Mouse (Mus musculus): ENCODE measurements around the gene Rcvrn.
A peak's percentile ranks its signal among the peaks of the same experiment; 100 is the strongest.

The Rcvrn gene

DNA sequence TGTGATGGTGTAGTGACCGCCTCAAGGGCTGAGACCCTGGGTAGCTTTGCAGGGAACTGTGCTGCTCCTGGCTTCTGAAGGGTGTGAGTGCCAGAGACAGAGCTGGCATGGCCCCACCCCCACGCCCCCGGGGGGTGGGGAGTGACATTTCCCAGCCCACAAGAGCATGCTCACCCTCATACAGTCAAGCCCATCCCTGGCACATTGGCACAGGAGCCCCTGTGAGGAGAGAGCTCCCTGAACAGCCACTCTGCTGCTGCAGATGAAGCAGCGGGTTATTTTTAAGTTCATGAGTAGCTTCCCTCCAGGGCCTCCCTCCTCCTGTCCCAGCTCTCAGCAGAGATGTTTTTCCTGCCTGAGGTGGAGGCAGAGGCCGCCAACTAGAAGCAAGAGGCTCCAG is 23.0 kb upstream of the Rcvrn start:
- no peak for DNase-seq

DNA sequence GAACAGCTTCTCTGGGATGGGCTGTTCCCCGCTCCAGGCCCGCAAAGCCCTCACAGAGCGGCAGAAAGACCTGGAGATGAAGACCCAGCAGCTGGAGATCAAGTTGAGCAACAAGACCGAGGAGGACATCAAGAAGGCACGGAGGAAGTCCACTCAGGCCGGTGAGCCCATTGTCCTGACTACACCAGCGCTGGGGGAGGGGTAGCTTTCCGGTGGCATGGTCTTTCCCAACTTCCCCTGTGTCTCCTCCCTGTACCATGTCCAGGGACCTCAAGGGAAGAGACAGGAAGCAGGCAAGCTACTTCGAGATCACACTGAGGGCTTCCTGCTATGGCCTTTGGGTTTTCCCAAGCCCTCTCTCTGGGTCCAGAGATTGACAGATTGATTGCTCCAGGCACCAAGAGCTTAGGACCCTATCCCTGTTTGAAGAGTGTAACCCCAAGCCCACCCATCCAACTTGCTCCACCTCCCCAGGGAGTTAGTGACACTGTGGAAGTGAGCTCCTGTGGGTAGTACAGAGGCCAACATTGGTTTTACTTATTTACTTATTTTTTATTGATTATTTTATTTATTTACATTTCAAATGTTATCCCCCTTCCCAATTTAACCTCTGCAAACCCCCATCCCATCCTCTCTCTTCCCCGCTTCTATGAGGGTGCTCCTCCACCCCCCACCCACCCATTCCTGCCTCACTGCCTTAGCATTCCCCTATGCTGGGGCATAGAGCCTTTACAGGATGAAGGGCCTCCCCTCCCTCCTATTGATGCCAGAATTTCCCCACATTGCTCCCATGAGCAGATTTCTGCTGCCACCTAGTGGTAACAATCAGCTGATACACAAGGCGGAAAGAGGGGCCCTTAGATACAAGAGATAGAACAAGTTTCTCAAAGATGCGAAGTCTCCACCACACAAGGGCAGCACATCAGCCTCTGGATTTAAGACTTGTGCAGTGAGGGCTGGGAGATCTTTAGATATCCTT is 19.3 kb upstream of the Rcvrn start:
- peak; percentile 51 for DNase-seq

DNA sequence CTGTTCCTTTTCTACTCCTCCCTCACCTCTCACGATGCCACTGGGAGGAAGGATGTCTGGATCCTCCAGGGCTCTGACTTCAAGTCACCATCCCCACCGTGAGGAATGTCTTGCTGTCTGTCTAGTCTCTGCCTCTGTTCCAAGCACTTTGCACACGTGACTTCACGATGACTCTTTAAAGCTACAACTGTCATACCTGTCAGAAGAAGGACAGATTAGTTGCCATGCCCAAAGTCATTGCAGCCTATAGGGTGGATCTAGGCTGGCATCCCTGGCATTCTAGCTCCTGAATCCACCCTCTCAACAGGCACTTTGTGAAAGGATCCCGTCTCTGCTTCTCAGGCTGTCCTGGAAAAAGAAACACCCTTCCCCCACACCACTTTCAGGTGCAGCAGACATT is 15.8 kb upstream of the Rcvrn start:
- DNase-seq = no peak

DNA sequence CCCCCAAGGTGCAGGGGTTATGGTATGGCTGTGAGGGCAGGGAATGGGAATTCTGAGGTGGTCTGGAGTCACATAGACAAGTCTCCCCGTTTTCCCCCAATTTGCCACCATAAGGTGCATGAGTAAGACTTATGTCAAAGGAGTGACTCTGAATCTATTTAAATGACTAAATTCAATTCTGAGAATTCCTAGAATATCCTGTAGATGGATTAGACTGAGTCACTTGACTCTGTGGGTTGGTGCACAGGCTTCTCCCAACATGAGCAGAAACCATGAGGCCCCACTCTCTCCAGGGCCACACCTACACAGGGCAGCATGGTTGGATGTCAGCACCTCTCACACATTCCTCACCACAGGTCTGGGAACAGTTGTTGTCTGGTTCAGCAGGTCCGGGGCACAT is 15.2 kb upstream of the Rcvrn start:
- no peak for DNase-seq

DNA sequence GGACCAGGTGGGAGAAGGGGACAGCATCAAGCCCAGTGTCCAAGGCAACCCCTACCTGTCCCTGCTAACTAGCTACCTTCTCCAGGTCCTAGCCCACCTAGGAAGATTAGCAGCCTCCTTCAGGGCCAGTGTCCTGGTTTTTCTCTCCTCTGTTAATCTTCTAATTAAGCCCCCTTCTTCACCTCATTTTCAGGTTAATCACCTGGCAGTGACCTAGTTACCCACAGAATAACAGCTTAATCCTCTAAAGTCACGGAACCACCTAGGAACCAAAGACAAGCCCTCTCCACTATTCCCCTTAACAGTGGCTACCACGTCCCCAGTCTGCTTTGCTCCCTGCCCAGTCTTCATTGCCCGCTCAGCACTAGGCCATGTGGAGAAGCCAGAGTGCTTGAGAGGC is 13.3 kb upstream of the Rcvrn start:
- DNase-seq = no peak

DNA sequence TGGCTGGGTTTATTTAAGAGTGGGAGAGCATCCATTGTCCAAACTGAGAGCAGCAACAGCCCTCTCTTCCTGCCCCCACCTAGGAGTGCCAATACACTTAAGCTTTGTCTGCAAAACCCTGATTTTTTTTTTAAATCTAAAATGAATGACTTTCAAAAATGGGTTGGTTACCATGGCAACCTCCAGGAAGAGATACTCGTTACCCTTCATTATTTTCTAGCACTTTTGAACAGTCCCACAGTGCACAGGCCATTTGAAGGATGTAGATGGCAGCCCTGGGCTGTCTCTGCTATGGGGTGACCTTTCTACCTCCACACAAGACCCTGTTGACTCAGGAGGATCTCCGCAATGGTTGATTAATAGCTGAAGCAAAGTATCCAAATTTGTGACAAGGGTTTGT is 9.0 kb upstream of the Rcvrn start:
- DNase-seq = no peak

DNA sequence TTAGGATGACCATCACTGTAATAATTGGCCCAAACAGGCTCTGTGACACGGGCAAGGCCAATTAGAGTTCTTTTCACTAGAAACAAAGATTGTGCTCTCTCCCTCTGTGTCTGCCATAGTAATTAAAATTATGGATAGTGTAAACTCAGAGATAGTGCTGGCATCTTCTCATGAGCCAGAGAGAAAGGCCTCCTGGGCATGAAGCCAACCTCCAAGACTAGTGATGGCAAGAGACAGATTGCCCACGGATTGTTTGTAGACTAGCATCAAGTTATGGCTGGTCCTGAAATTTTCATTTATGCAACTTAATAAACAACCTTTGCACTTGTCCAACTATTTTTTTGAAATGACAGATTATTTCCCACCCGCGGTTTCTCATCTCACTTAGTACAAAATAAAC is 17.9 kb downstream of the Rcvrn start:
- DNase-seq = no peak

DNA sequence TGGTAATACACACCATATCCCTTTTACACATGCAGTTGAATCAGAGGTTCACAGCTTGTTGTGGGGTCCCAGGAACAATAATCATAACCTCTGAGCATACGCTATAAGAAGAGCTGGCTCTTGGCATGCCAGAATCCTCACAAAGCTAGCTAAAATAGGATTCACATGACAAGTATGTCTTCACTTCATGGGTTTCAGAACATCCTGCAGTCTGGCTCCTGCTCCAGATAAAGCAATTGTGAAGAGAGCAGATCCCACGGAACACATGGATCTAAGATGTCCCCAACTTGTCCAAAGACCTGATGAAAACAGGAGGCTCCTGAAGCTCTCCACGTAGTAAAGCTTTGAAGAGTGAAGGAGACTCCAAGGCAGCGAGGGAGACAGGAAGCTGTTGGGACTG is 20.3 kb downstream of the Rcvrn start:
- DNase-seq = no peak

DNA sequence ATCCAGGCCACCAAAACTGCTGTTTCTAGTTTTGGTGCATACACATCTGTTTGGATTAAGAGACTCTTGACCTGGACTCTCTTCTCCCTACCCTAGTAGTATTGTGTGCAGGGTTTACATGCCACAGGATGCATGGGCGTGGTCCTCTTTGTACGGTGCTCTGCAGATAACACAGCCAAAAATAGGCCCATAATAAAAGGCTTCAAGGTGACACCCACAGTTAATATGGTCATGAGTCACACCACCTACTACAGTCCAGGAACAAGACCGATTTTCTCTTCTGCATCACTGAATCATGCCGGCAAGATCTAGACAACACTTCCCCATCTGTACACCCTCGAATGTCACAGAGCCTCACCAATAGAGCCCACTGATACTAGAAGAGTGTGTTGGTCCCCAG is 26.4 kb downstream of the Rcvrn start:
- DNase-seq = no peak

DNA sequence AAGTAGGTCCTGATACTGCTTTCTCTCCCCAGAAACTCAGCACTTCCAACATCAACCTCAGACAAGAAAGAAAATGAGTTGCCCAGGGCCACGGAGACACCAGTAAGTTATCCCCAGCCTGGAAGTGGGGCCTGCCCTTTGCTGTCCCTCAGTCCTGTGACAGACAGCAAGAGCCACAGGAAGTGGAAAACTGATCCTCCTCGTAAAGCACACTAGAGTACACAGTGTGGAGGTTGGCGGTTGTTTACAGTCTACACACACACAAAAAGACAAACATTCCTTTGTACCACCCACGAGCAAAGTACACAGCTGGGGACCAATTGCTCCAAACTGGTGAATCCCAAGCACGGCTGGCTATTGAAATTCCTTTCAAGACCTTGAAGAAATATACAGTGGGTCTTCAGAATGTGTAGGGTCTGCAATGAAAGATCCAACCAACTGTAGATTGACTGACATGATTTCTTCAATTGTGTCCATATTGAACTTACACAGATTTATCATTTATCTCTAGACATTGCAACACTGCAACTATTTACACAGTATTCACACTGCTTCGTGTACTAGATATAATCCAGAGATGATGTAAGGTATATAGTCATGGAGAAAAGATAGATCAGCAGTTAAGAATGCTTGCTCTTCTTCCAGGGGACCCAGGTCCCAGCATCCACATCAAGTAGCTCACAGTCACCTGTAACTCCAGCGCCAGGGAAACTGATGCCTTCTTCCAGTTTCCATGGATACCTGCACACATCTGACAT is 27.5 kb downstream of the Rcvrn start:
- no peak for DNase-seq

DNA sequence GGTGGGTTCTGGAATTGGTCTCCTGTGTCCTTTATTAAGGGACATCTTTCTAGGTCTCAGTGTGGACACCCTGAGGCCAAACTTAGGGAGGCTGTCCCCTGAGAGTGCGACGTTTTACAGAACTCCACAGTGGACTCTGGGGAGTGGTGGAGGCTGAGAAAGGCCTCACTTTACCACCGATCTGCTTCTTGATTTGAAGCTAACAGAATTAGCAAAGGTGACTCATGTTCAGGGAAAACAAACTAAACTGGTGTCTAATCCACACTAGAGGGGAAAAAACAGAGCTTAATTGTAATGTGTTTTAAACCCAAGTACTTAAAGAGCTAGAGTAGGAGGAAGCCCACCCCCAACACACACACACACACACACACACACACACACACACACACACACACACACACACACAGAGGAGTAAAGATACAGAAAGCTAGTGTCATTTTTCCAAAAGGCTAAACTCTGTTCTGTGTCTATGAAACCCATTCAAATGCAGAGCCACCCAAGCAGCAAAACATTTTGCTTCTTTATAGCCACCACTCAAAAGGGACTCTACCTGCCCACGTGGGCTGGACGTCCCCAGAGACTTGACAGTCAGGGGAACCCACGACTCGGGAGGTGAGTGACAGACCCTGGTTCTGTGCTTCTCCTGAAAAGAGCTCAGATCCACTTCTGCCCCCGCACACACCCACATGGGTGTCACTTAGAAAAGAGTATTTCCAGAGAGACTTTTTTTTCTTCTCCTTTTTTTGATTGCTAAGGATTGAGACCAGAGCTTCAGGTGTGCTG is 28.3 kb downstream of the Rcvrn start:
- no peak for DNase-seq

DNA sequence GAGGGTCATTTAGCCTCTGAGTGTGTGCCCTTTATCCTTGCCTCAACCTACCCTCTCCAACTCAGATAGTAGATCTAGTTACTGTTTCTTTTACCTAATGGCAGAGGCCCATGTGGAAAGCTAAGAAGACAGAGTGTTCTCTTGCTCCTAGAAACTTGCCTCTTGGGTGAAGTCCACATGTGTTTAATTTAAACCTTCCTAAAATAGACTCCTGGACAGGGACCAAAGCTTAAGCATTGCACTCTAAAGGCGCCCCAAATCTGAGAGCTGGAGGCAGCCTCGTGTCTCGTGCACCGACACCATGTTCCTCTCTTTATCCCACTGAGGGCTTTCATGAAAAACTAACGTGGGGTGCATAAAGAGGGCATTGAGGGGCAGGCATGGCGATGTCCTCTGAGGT is 32.0 kb downstream of the Rcvrn start:
- DNase-seq = no peak

DNA sequence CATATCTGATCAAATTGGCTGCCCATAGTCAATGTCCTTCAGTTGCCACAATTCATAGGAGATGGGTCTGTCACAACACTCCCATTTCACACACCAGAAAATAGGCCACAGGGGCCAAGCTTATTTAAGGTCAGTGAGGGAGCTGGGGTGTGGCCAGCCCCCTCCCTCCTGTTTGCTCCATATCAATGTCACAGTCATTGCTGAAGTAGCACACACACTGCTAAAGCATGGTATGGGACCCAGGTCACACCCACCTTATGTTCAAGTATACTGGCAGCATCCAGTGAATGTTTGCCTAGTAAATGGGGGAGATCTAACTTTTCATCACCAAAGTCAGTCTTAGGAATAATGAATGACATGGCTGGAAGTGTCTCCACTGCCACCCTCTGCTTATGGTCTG is 33.6 kb downstream of the Rcvrn start:
- no peak for DNase-seq

DNA sequence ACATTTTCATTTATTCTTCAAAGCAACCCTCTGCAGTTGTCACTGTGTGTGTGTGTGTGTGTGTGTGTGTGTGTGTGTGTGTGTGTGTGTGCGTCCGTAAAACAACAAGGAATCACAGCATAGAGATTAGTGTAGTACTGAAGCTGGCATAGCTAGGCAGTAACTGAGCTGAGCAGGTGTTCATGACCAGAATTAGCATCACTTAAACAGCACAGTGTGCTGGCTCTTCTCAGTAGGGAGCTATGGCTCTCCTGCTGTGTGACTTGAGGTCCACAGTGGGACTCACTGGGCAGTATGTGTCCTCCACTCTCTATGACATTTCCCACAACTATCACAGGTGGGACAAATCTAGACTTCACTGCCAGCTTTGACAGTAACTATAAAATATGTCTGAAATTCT is 35.9 kb downstream of the Rcvrn start:
- no peak for DNase-seq

DNA sequence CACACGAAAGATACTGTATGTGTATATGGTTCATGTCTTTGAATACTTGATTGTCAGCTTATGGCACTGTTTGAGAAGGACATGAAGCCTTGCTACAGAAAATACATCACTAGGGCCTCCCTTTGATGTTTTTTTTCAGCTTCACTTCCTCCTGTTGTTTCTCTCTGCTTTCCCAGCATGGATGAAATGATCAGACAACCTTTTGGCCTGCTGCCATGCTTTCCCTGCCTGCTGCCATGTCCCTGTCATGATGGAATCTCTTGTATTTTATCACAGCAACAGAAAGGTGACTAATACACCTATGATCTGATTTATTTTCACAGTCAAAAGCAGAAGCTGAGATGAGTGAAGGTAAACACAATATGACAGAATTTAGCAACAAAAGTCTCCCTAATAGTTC is 38.6 kb downstream of the Rcvrn start:
- no peak for DNase-seq

DNA sequence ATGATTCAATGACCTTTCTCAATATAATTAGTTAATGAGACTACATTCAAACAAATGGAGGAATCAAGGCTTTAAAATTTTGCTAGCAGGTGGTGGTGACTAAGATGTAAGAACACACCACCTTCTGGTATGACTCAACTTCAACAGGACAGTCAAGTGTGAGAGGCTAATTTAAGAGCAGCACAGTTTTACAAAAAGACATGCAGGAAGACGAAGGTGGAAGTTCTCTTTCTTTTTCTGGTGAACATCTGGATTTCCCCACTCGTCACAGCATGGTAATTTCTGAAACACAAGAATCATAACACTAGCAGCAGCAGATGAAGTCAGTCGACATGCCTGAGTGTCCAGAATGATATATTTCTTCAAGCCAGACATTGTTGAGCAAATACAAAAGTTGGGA is 39.5 kb downstream of the Rcvrn start:
- no peak for DNase-seq

DNA sequence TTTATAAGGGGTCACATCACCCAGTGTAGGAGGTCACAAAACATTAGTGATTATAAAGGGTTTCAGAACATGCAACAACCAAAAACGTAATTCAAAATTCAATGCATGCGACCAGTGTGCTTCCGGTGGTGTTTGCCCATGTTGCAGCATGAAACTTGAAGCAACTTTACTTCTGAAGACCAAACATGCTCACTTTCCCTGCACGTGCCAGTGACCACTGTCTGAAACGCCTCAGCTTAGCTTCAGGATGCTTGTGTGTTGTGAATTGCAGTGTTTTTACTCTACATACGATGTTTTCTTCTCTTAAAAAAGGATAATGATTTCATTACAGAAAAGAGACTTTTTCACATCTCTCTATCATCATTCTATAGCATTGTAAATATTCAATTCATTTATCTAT is 43.2 kb downstream of the Rcvrn start:
- DNase-seq = no peak

DNA sequence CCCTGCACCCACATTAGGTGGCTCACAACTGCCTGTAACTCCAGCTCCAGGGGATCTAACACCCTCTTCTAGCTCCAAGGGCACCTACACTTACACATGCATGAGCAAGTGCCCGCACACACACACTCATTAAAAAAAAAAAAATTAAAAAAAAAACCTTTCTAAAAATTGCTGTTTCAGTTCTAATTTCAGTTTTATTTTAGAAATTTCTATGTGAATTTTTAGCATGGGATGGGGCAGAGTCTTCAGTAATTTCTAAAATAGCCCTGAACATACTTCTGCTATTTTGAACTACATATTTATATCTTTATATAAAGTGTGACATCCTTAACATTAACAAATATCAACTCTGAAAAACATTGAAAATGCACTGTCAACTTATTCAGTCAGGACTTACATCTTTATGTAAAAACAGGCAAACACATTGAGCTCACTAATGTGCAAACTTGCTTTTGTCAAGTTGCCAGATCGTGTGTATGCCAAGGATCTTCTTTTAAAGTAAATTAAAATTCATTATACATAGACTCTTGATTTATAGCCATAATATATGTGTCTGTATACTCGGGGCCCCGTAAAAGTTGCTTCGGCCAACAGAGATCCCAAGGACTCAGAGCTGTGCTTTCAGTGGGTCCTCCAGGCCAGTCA is 43.8 kb downstream of the Rcvrn start:
- no peak for DNase-seq

DNA sequence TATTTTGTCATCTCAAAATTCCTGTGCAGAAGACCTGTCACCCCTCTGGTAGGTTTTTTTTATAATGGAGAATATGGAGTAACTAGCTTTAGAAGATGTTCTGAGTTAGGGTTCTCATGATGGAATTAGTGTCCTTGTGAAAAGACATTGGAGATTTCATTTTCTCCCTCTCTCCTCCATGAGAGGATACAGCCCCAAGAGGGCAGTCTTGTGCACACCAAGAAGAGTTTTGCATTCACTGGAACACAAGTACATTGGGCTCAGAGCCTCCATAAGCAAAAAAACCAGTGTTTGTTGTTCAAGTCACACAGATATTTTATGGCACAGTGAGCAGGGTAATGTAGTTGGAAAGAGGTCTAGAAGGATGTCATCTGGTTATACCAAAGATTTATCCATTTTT is 46.4 kb downstream of the Rcvrn start:
- no peak for DNase-seq

All from kidney, adult 18-20 months (tissue).